Mouse (Mus musculus) kidney, adult 11 months (tissue): ENCODE results near the gene Asic2.
A peak's percentile ranks its signal among the peaks of the same experiment; 100 is the strongest.

ENCODE experiments used
- DNase-seq: peaks from one replicate; pipeline ENCODE4 v3.0.0; 2022

Asic2 gene

GRCm38 (mm10) chr11:81504791-81505430, 463.3 kb downstream of the Asic2 start:
- DNase-seq, result no peak

GRCm38 (mm10) chr11:81501473-81502246, 466.6 kb downstream of the Asic2 start:
- no peak for DNase-seq

GRCm38 (mm10) chr11:81498990-81499389, 469.3 kb downstream of the Asic2 start:
- DNase-seq, result no peak

GRCm38 (mm10) chr11:81497652-81498391, 470.4 kb downstream of the Asic2 start:
- no peak for DNase-seq

- DNase-seq, result no peak
Observed at GRCm38 (mm10) chr11:81496446-81496845, 471.8 kb downstream of the Asic2 start.

GRCm38 (mm10) chr11:81492351-81492750, 475.9 kb downstream of the Asic2 start:
- no peak for DNase-seq

GRCm38 (mm10) chr11:81489144-81489735, 479.0 kb downstream of the Asic2 start:
- no peak for DNase-seq

GRCm38 (mm10) chr11:81488681-81489080, 479.6 kb downstream of the Asic2 start:
- no peak for DNase-seq

GRCm38 (mm10) chr11:81486265-81486940, 481.9 kb downstream of the Asic2 start:
- no peak for DNase-seq

GRCm38 (mm10) chr11:81481198-81481597, 487.1 kb downstream of the Asic2 start:
- DNase-seq, result no peak

- no peak for DNase-seq
Observed at GRCm38 (mm10) chr11:81476231-81476630, 492.0 kb downstream of the Asic2 start.

- no peak for DNase-seq
Observed at GRCm38 (mm10) chr11:81474121-81474520, 494.1 kb downstream of the Asic2 start.

- DNase-seq, result peak; percentile 7
Observed at GRCm38 (mm10) chr11:81462199-81462598, 506.1 kb downstream of the Asic2 start.

- DNase-seq, result no peak
Observed at GRCm38 (mm10) chr11:81461748-81462147, 506.5 kb downstream of the Asic2 start.

GRCm38 (mm10) chr11:81454921-81455320, 513.3 kb downstream of the Asic2 start:
- DNase-seq, result peak; percentile 8

- no peak for DNase-seq
Observed at GRCm38 (mm10) chr11:81454111-81454510, 514.1 kb downstream of the Asic2 start.

GRCm38 (mm10) chr11:81449271-81449705, 519.0 kb downstream of the Asic2 start:
- peak; percentile 10 for DNase-seq

GRCm38 (mm10) chr11:81446347-81446746, 521.9 kb downstream of the Asic2 start:
- no peak for DNase-seq

- DNase-seq, result no peak
Observed at GRCm38 (mm10) chr11:81426857-81427256, 541.4 kb downstream of the Asic2 start.

GRCm38 (mm10) chr11:81419112-81419511, 549.1 kb downstream of the Asic2 start:
- no peak for DNase-seq

- DNase-seq, result no peak
Observed at GRCm38 (mm10) chr11:81418027-81418426, 550.2 kb downstream of the Asic2 start.

- DNase-seq, result no peak
Observed at GRCm38 (mm10) chr11:81416319-81416718, 551.9 kb downstream of the Asic2 start.

GRCm38 (mm10) chr11:81414596-81414995, 553.7 kb downstream of the Asic2 start:
- no peak for DNase-seq
